8 mouse cellular contexts compared by ENCODE assay signal in genomic region chr8:108722671-108723513, GRCm38 (mm10).
DNase-seq lines count a peak whose midpoint lies in the region; ATAC-seq and TF ChIP-seq lines count a peak whose summit lies in the region.

No protein-coding gene starts in this region.

- peaks cover 84% of the 10 kb centered on the region for H3K4me1 ChIP-seq in heart, embryonic 12.5 days (replicated peaks)
- H3K4me1 ChIP-seq in kidney, postnatal 0 days (replicated peaks; ENCODE audit: insufficient read depth, low read length), result peaks cover 33% of the 10 kb centered on the region
- H3K4me1 ChIP-seq in lung, embryonic 14.5 days (ENCODE audit: insufficient read depth), result peaks cover 56% of the 10 kb centered on the region
- peaks cover 73% of the 10 kb centered on the region for H3K4me1 ChIP-seq in neural tube, embryonic 15.5 days

- TF ChIP-seq CTCF in kidney, postnatal 0 days (IDR thresholded peaks at IDR 0.05; ENCODE audit: low read depth), result no peak
- no peak for TF ChIP-seq CTCF in lung, embryonic 14.5 days (IDR thresholded peaks at IDR 0.05; ENCODE audit: low read depth)

- H3K9ac ChIP-seq in heart, embryonic 12.5 days, result no peak overlapping the region
- no peak overlapping the region for H3K9ac ChIP-seq in kidney, postnatal 0 days (ENCODE audit: low read depth, low read length)
- H3K9ac ChIP-seq in lung, embryonic 14.5 days, result peak overlapping the region; percentile 22; the same call in 1 of the 2 replicates
- H3K9ac ChIP-seq in neural tube, embryonic 15.5 days (replicated peaks), result no peak overlapping the region

- H3K27ac ChIP-seq in heart, embryonic 12.5 days (ENCODE audit: poor library complexity, severe bottlenecking), result peak overlapping the region; percentile 42
- peak overlapping the region; percentile 27; the same call in 1 of the 2 replicates for H3K27ac ChIP-seq in kidney, postnatal 0 days
- peak overlapping the region; percentile 63 for H3K27ac ChIP-seq in lung, embryonic 14.5 days (ENCODE audit: low read depth)
- no peak overlapping the region for H3K27ac ChIP-seq in neural tube, embryonic 15.5 days (replicated peaks)

- peak; percentile 57; the same call in 1 of the 2 replicates for ATAC-seq in heart, embryonic 12.5 days (ENCODE audit: insufficient number of reproducible peaks, low FRiP score)
- ATAC-seq in kidney, postnatal 0 days (replicated peaks; ENCODE audit: low FRiP score, low read depth), result peak; percentile 51; the same call in 1 of the 2 replicates
- no peak; the same call in 1 of the 2 replicates for ATAC-seq in lung, embryonic 14.5 days (ENCODE audit: insufficient read depth)
- ATAC-seq in neural tube, embryonic 15.5 days (ENCODE audit: low FRiP score), result peak; percentile 62

- H3K9me3 ChIP-seq in heart, embryonic 12.5 days (replicated peaks), result no peaks in the 10 kb centered on the region
- no peaks in the 10 kb centered on the region for H3K9me3 ChIP-seq in kidney, postnatal 0 days (replicated peaks; ENCODE audit: low read length)
- H3K9me3 ChIP-seq in lung, embryonic 14.5 days (ENCODE audit: low read depth, low read length), result no peaks in the 10 kb centered on the region
- H3K9me3 ChIP-seq in neural tube, embryonic 15.5 days (replicated peaks), result no peaks in the 10 kb centered on the region

- DNase-seq in right cerebral cortex, adult 2 months (ENCODE audit: low spot score in 2 of 2), result peak; percentile 20 to 42
- no peak for DNase-seq in right cerebral cortex, postnatal 36 days (ENCODE audit: low spot score in 2 of 2)
- DNase-seq in cerebellum, postnatal 36 days, result peak; percentile 58 to 63
- DNase-seq in kidney, postnatal 0 days (ENCODE audit: low spot score), result peak; percentile 55
- peak; percentile 69 for DNase-seq in lung, embryonic 14.5 days
- DNase-seq in B cell, adult 2 months, result no peak

- no peak overlapping the region for H3K4me2 ChIP-seq in heart, embryonic 12.5 days
- no peak overlapping the region for H3K4me2 ChIP-seq in kidney, postnatal 0 days (ENCODE audit: low read length)
- H3K4me2 ChIP-seq in lung, embryonic 14.5 days, result no peak overlapping the region
- H3K4me2 ChIP-seq in neural tube, embryonic 15.5 days, result no peak overlapping the region

- WGBS in heart, embryonic 12.5 days, result 25% methylated on average over 8 of the region's 8 CpGs
- 30% methylated on average over 8 of the region's 8 CpGs for WGBS in kidney, postnatal 0 days
- WGBS in lung, embryonic 14.5 days, result 23% methylated on average over 8 of the region's 8 CpGs
- WGBS in neural tube, embryonic 15.5 days, result 9% methylated on average over 8 of the region's 8 CpGs

- no peaks in the 10 kb centered on the region for H3K36me3 ChIP-seq in heart, embryonic 12.5 days
- H3K36me3 ChIP-seq in kidney, postnatal 0 days (ENCODE audit: insufficient read depth, low read length), result no peaks in the 10 kb centered on the region
- no peaks in the 10 kb centered on the region; the same call in 1 of the 2 replicates for H3K36me3 ChIP-seq in lung, embryonic 14.5 days (ENCODE audit: insufficient read depth)
- no peaks in the 10 kb centered on the region for H3K36me3 ChIP-seq in neural tube, embryonic 15.5 days

- H3K27me3 ChIP-seq in heart, embryonic 12.5 days (replicated peaks), result no peaks in the 10 kb centered on the region
- H3K27me3 ChIP-seq in kidney, postnatal 0 days (ENCODE audit: insufficient read depth, low read length), result no peaks in the 10 kb centered on the region
- no peaks in the 10 kb centered on the region for H3K27me3 ChIP-seq in lung, embryonic 14.5 days (ENCODE audit: insufficient read depth, low read length)
- H3K27me3 ChIP-seq in neural tube, embryonic 15.5 days (replicated peaks), result peaks cover 8% of the 10 kb centered on the region

- H3K4me3 ChIP-seq in heart, embryonic 12.5 days, result no peak overlapping the region
- H3K4me3 ChIP-seq in kidney, postnatal 0 days (replicated peaks; ENCODE audit: low read depth, low read length), result no peak overlapping the region
- H3K4me3 ChIP-seq in lung, embryonic 14.5 days (ENCODE audit: low read depth, low read length), result no peak overlapping the region
- no peak overlapping the region for H3K4me3 ChIP-seq in neural tube, embryonic 15.5 days (replicated peaks)

Comparison
In these comparisons a context has a peak if more than half of its experiments do, and no peak if none do; other contexts are left out.
1. DNase-seq: peak in right cerebral cortex, adult 2 months (2 of 2), cerebellum, postnatal 36 days (2 of 2), kidney, postnatal 0 days (single experiment) and lung, embryonic 14.5 days (single experiment); none in right cerebral cortex, postnatal 36 days (0 of 2) and B cell, adult 2 months (0 of 2).